Mouse (Mus musculus) spleen, postnatal 14 days (tissue): ENCODE measurements around the gene Npy.

Experiments used
- DNase-seq, 2 experiments: peaks; one replicate each; pipeline ENCODE4 v3.0.0; 2021 to 2022; ENCODE audit warnings: low spot score in 2 of 2

Npy gene

DNA sequence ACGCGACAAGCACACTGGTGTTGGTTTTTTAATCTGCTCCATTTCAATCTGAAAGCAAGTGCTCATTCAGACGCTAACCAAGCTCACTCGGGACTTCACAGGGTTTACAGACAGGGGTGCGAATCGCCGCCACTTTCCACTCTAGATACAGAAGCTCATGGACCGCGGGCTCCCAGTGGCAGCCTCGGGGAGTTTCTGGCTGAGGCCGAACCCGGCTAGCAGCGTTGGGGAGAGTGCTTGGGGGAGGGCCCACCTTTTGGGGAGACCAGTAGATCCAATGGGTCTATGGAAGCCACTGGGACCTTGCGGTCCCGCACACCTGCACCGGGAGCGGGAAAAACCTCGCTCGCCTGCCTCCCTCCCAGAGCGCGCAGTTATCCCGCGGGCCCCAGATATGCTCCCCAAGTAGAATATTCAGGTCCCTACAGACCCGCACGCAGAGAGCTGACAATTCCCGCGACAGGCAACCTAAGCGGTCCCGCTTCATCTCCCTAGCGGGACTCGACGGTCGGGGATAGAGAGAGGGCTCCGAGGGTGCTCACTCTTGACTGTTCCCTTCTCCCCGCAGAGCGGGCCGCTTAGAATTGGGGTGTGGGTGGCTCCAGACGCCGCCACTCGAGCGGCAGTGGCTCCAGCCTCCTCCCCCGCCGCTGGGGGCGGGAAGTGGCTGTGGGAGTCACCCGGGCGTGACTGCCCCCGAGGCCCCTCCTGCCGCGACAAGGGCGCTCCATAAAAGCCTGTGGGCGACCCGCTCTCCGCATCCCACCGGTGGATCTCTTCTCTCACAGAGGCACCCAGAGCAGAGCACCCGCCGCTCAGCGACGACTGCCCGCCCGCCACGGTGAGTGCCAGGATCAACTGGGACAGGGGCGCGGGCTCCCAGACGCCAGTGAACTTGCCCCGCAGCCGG lies at the start of gene Npy:
TSS of gene Npy (plus strand) at position 750 of the 910 bp plus-strand sequence.
- no peak for DNase-seq

DNA sequence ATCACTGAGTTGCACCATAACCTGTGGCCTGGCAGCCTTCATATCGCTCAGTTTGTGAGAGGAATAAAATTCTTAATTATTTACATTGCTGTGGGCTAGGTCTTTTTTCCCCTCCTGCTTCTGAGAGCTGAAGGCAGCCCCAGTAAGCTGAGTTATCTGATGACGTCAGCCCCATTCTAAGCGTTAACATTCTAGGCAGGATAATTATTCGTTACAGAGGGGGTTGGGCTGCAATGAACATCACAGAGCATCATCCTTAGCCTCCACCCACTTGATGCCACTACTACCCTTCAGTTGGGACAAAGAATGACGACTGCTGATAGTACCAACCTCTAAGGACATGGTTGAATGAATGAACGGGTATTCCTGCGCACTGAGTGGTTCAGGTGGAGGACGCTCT lies 47.5 kb upstream of the Npy start:
- no peak for DNase-seq

DNA sequence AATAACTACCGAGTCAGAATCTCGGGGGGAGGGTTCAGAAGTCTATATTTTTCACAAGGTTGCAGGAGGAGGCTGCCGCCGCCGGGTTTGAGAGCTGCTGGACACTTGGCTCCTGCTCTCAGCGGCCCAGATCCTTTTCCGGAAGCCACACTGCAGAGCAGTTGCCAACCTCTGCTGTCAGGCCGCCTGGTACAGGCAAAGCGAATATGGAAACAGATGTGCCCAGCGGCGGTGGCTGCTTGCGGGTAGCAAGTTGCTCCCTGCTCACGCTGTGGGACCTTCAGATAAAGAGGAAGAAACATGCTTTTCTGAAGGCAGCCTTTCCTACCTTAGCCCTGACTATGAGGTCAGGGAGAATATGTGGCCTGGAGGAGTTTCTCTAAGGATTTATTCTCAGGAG lies 44.4 kb upstream of the Npy start:
- no peak for DNase-seq

DNA sequence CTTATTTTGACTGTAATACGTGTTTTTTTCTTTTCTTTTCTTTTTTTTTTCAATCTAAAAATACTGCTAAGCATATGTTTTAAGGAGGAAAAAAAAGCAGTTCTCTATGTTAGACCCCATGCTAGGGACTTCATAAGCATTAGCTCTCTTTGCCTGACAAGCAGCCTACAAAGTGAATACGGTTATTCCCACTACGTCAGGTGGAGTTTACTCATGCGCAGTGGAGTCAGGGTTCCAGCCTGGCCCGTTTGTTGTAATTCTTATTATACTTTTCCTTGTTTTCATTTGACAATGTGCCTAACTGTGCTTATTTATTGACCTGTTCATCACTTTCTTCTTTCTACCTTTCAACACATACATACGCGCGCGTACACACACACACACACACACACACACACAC lies 43.8 kb upstream of the Npy start:
- no peak for DNase-seq

DNA sequence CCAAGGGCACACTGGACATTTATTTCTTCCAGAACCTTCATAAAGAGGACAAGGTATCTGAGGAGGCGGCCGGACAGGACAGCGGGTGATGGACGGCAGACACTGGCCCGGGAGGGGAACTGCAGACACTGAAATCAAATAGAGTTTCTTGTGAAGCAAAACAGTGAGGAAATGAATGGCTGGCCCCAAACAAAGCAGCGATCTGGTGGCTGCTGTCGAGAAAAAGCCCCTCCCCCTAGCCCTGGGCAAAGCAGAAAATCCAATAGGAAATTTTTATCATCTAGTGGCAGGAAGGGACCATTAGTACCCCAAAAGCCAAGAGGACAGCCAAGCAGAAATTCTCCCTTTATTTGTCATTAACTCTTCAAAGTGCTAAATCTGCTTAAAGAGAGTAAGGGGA lies 42.9 kb upstream of the Npy start:
- DNase-seq: no peak

DNA sequence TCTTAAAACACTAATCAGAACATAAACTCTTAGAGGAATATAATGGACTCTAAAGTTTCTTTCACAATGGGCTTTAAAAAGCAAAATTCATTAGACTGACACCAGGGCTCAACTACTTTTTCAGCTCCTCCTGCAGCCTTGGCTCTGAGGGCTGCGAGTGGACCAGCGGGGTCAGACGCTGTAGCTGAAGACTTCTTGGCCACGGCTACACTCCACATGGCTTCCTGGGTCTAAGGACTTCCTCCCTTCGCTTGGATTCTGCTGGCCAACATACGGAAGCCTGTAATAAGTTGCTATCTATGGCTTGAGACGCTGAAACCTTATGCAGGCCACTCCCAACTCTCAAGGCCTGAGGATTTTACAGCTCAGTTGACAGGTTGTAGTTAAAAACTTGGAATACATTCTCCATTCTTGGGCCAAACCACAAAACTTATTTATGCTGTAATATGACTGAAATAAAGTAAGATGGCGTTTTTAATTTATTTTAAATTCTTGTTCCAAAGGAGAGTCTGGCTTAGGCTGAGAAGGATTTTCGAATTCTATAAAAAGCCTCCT lies 41.6 kb upstream of the Npy start:
- DNase-seq: no peak

DNA sequence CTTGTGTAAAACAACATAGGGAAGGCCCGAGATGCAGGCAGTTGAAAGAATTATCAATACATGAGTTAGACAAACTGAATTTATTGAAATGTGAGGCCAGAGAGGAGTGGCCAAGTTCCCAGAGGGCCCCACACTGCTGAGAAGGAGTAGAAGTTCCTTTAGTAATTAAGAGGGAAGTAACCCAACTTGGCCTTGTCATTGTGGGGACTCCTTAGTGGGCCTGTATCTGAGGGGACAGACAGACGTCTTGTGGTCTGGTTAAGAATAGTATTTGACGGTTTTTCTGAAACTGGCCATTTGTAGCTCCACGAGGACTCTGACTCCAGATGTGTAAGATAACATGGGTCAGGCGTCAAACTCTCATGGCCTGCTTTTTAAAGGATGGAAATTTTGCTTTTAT lies 40.7 kb upstream of the Npy start:
- DNase-seq: no peak

DNA sequence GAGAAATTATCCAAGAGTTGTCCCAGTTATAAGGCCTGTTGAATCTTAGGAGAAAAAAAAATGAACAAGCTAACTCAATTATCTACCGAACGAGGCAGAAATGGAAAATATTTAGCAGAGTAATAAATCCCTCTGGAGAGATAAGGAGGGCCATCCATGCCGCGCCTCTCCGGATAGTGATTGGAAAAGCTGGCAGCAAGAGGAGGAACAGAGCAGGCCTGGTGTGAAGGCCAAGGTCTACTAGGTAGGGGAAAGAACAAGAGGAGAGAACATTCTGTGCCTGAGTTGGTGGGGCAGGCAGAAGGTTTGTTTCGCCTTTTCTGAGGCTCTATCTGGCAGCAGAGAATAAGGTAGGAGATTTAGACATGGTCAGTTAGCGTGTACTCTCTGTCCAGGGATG lies 39.8 kb upstream of the Npy start:
- DNase-seq: no peak

DNA sequence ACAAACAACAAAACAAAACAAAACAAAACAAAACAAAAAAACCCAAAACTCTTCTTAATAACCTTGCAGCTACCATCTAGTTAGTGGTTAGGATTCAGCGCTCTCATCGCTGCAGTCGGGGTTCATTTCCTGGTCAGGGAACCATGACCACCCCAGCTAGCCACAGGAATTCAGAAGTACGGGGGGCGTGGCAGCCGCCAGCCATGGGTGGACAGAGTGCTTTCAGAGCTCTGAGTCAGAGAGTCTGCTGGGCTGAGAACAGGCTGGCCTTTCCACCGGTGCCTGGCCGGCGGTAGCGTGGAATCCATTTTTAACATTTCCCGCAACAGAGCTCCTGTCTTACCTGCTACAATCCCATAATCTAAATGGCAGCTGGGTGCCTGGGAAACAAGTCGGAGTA lies 30.0 kb upstream of the Npy start:
- no peak for DNase-seq

DNA sequence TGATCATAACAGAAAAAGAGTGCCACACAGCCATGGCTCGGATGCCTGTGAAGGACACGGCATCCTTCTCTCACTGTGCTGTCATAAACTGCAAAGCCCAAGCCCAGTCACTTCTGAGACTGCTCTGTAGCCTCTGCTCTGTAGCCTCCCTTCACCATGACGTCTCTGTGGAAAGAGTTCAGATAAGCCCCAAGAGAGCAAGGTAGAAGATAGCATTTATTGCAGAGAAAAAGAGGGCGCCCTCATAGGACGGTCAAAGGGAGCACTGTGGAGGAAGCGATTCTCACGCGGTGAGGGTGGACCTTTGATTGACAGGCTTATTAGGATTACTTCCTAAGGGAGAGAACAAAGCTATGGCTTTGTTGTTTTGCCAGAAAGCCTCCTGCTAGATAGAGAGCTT lies 18.4 kb upstream of the Npy start:
- DNase-seq: no peak

DNA sequence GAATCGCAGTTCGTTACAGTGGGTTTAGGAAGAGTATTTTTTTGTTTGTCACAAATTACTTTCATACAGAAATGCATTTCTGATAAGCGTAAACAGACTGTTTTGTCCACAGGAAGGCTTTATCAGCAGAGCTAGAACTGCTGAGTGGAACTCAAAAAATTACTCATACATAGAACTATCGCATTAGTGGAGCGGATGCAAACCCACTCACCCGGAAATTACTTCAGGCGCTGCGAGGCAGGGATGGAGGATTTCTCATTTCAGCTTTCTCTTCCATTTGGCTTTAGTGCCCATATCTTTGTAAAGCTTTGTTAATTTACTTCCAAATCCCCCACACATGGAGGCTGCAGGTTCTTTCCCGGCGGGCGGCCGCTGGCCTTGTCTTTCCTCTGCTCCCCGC lies 14.4 kb upstream of the Npy start:
- no peak for DNase-seq

DNA sequence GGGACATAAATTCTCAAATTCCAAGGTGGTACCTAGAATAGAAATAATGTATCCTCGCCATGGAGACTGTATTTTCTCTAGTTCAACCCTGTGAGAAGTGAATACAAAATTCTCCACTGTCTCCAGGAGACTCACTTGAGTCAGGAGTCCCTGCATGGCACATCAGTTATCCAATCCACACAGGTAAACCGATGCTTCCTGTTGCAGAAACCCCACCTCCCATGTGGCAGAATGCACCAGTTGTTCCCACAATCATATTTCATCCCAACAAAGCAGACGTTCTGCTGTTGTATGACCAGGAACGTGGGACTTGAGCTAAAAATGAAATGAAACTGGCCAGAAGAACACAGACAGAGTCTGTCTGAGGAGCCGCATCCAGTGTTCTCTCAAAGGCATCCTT lies 5.3 kb upstream of the Npy start:
- no peak for DNase-seq

DNA sequence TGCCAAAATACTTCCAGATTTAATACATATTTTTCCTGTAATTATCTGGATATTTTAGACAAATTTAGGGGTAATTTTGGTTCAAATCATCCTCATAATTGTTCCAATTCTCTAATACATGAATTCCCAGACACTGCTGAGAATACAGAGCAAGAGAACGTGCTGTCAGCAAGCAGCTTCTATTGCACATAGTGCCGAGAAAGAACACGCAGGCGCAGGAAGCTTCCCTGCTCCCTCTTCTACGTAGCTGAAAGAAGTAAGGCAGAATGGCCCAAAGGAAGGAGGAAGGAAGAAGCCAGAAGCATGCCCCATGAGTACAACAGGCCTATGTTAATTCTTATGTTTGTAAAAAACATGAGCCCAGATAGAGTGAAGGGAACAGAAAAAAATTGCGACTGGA lies 4.9 kb upstream of the Npy start:
- DNase-seq: no peak

DNA sequence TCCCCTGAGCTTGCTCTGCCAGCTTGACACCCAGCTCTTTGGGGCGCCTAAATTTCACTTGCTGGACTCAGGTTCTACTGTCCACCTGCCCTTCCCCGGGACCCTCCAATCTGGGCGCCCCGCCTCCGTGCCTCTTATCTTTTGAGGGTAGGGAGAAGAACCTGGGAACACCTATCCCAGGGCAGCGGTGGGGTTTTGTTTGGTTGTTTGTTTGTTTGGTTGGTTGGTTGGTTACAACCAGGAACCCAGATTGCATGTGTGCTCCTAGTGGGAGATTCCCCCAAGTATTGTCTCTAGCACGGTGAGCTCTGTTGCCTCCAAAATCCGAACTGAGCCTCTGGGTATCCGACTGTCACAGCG lies 341 bp downstream of the Npy start:
- no peak for DNase-seq

DNA sequence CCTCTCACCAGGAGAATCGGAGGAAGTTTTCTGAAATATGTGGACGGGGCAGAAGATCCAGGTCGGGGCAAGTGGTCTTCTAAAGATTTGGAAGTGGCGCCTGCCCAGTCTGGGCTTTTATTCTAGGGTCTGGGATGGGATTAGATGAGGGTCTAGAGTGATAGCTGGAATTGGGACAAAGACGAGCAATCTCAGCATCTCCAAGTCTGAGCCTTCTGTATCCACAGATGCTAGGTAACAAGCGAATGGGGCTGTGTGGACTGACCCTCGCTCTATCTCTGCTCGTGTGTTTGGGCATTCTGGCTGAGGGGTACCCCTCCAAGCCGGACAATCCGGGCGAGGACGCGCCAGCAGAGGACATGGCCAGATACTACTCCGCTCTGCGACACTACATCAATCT lies 861 bp downstream of the Npy start:
- DNase-seq: no peak

DNA sequence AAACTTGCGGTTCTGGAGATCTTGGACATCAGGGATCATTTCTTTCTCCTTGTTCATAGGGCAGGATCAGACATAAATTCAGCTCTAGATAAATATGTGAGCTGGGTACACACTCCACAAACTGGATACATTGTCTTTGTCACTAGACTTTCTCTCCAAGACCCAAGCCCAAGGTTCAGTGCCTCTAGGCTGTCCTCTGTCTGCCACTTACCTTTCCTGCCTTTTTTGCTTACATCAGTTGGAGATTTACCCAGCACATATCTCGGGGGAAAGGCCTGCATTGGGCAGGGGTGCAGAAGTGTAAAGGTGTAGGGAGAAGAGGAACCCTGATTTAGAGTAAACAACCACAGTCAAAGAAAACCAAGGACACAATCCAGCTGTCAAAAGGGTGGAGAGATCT lies 1.3 kb downstream of the Npy start:
- no peak for DNase-seq

DNA sequence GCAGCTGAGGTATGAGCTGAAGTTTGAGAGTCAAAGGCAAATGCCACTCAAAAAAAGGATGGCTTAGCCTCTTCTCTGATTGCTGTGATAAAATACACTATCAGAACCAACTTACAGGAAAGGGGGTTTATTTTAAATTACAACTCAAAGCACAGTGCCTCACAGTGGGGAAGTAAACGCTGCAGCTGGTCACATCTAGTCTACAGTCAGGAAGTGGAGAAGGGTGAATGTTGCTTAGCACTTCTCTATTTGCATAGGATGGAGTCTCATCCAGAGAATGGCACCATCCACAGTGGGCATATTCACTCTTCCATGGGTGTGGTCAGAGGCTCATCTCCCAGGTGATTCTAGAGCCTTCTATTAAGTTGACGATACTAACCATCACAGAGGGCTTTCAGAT lies 9.1 kb downstream of the Npy start:
- no peak for DNase-seq

DNA sequence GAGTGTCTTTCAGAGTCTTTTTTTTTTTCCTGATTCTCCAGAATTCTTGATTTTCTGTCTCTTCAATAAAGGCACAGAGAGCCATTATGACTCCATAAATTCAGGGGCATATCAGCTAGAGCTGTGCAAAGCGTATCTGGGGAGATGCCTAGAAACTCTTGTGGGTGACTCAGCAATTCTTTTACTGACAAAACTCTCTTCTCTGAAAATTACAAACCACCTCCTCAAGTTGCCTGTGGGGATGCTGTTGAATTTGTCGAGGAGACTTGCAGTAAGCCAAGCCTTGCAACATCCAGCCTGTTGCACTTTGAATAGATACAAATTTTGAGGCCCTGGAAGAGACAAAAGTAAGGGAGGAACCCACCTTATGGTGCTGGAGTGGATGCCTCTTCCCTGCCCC lies 34.3 kb downstream of the Npy start:
- no peak for DNase-seq

DNA sequence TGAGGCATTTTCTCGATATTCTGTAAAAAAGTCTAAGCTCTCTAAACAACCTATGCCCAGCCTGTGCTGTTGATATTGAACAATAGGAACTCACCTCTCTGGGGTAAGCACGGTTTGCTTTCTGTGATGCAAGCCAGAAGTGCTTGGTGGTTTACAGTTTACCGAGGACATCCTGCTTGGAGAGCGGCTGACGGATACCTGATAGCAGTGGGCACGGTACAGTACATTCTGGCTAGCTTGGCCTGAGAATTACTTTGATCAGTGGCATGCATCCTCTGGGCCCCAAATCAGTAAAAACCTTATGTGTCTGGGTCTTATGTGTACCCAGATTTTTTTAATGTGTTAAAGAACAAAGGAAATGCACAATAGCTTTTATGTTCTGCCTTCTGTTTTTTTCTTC lies 45.1 kb downstream of the Npy start:
- no peak for DNase-seq

DNA sequence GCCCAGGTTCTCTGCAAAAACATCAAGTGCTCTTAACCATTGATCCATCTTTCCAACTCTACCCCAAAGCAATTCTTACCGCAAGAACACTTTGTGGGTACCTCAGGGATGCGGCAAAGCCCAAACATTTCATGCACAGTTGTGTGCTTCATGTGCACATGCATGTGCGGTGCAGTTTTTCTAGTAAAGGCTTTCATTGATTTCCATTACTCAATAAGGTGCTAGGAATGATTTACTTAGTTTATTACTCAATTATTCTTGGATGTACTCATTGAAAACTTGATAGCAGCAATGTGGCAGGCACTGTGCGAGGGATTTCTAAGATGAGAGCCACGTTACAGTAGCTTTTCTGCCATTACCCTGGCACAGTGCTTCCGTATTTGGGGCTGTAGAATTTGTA lies 48.6 kb downstream of the Npy start:
- no peak for DNase-seq

DNA sequence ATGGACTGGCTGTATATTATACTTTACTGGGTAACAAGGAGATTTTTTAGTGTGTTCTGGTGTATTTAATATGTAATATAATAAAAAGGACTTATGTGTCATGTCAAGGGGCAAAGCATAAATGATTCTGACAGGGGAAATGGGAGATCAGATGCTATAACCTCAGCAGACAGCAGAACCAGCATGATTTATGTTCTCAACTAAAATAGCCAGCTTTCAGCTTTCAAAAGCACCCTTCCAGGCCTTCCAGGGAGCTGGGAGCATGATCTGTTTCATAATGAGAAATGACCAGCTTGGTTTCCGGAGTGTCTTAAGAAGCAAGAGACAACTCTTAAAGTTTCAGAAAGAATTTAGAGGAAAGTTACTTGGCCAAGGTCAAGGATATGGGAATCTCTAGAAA lies 51.0 kb downstream of the Npy start:
- DNase-seq: no peak

DNA sequence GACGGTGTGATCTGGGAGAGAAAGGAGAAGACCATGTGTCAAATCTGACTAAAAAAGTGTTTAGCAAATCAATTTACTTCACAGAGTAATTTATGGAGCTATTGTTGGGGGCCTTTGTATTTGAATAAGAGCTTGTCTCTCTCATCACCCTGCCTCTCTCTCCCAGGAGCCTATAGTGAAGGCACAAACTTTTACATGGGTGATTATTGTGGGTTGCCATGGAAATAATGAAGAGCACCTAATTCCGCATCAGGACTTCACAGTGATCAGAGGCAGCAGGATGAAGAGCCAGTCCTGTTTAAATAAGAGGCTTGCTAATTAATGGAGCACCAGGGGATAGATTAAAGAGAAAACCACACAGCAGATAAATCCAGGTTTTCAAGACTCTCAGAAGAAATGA lies 52.6 kb downstream of the Npy start:
- DNase-seq: no peak

DNA sequence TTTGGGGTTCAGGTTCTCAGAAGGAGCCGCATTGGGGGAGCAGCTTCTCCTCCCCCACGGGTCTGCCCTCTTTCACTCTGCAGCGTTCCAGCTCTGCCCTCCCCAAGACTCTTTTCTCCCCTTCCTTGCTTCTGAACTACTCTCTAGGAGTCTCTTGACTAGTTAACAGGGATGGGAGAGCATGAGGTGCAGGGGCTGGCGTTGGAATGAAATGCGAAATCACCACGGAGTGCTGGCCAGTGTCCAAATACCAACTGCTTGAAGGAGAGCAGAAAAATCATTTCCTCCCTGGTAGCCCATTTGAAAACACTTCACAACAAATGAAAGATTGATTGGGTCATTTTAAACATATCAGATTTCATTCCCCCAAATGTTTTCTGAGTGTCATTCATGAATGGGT lies 53.3 kb downstream of the Npy start:
- DNase-seq: no peak
